ENCODE assay signal across 11 mouse cellular contexts in the genomic region with DNA sequence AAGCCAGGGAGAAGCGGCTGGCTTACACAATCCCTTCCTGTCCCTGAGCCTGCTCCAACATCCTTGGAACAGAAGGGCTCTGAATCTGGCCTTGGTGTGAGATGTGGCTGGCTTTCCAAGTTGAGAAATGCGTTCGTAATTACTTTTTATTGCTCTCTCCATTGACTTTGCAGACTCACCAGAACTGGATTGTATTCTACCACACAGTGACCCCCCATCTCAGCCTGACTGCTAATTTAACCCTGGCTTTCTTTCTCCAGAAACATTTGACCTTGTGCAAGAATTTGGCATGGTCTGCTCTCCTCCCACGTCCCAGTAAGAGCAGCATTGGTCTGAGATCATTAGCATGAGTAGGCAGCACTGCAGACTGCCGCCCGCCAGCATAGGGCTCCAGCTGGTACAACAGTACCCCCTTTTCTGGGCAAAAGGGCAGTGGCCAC.
DNase-seq lines count a peak whose midpoint lies in the region; ATAC-seq lines count a peak whose summit lies in the region.
"Had no signal": no experiment of that assay in that cellular context is flagged by ENCODE, and none has a peak within 500 bp of the region (broad histone marks: within the 10 kb centered on the region; RNA-seq: fewer than 3 reads in every experiment).

No protein-coding gene starts in this region.

- H3K4me3 ChIP-seq in limb, embryonic 15.5 days: no peak overlapping the region
- H3K4me3 ChIP-seq in limb, embryonic 10.5 days: no peak overlapping the region
- no peak overlapping the region for H3K4me3 ChIP-seq in neural tube, embryonic 14.5 days (ENCODE audit: low read depth, low read length)
- H3K4me3 ChIP-seq: embryonic facial prominence, embryonic 12.5 days; stomach, embryonic 15.5 days had no signal

- H3K27me3 ChIP-seq in limb, embryonic 15.5 days: no peaks in the 10 kb centered on the region
- H3K27me3 ChIP-seq in limb, embryonic 10.5 days (ENCODE audit: low read depth, poor library complexity, severe bottlenecking): no peaks in the 10 kb centered on the region
- H3K27me3 ChIP-seq in neural tube, embryonic 14.5 days (ENCODE audit: control insufficient read depth, insufficient read depth, low read length): no peaks in the 10 kb centered on the region
- H3K27me3 ChIP-seq: embryonic facial prominence, embryonic 12.5 days; stomach, embryonic 15.5 days had no signal

- H3K36me3 ChIP-seq in limb, embryonic 15.5 days: no peaks in the 10 kb centered on the region
- no peaks in the 10 kb centered on the region for H3K36me3 ChIP-seq in limb, embryonic 10.5 days
- H3K36me3 ChIP-seq in neural tube, embryonic 14.5 days (ENCODE audit: control insufficient read depth, insufficient read depth, low read length): no peaks in the 10 kb centered on the region
- H3K36me3 ChIP-seq: embryonic facial prominence, embryonic 12.5 days; stomach, embryonic 15.5 days had no signal

- H3K9me3 ChIP-seq in limb, embryonic 15.5 days: no peaks in the 10 kb centered on the region
- no peaks in the 10 kb centered on the region for H3K9me3 ChIP-seq in limb, embryonic 10.5 days (replicated peaks)
- H3K9me3 ChIP-seq in neural tube, embryonic 14.5 days (ENCODE audit: control insufficient read depth, low read length): no peaks in the 10 kb centered on the region
- H3K9me3 ChIP-seq: embryonic facial prominence, embryonic 12.5 days; stomach, embryonic 15.5 days had no signal

- 0 out of 2 replicates have a peak overlapping the region, but pooled peaks have one; percentile 3 for H3K27ac ChIP-seq in limb, embryonic 15.5 days
- H3K27ac ChIP-seq in limb, embryonic 10.5 days: no peak overlapping the region
- H3K27ac ChIP-seq in neural tube, embryonic 14.5 days (ENCODE audit: low read depth, low read length): no peak overlapping the region
- H3K27ac ChIP-seq: embryonic facial prominence, embryonic 12.5 days; liver, embryonic 14.5 days; stomach, embryonic 15.5 days had no signal

- WGBS in limb, embryonic 15.5 days: 34% methylated on average over 6 of the region's 6 CpGs
- 50% methylated on average over 6 of the region's 6 CpGs for WGBS in limb, embryonic 10.5 days
- 31% methylated on average over 6 of the region's 6 CpGs for WGBS in neural tube, embryonic 14.5 days

- H3K4me1 ChIP-seq in limb, embryonic 15.5 days: no peaks in the 10 kb centered on the region
- peaks cover 8% of the 10 kb centered on the region for H3K4me1 ChIP-seq in limb, embryonic 10.5 days
- H3K4me1 ChIP-seq in neural tube, embryonic 14.5 days (ENCODE audit: control insufficient read depth, insufficient read depth, low read length): no peaks in the 10 kb centered on the region
- H3K4me1 ChIP-seq: embryonic facial prominence, embryonic 12.5 days; stomach, embryonic 15.5 days had no signal

- ATAC-seq in limb, embryonic 15.5 days (ENCODE audit: insufficient number of reproducible peaks, low FRiP score, low TSS enrichment, low read depth): peak; percentile 44; the same call in 1 of the 2 replicates
- ATAC-seq in neural tube, embryonic 14.5 days (ENCODE audit: low read depth): peak; percentile 68; the same call in 1 of the 2 replicates
- no peak for ATAC-seq in monocyte, adult 5-6 weeks (replicated peaks; ENCODE audit: insufficient number of reproducible peaks, low FRiP score, low TSS enrichment, poor library complexity, severe bottlenecking)

- no peak for DNase-seq in limb, embryonic 10.5 days (ENCODE audit: low spot score)
- DNase-seq in cerebellum, adult 18-20 months: peak; percentile 76 to 80
- DNase-seq in heart, adult 8-10 months (ENCODE audit: low spot score): peak; percentile 63
- DNase-seq in layer of hippocampus, adult 8-10 months (ENCODE audit: low spot score in 2 of 2): peak; percentile 32 to 38
- DNase-seq in thymus, postnatal 10 days (ENCODE audit: low spot score in 2 of 2): no peak

- H3K9ac ChIP-seq in limb, embryonic 15.5 days: no peak overlapping the region
- H3K9ac ChIP-seq in neural tube, embryonic 14.5 days (replicated peaks; ENCODE audit: low read depth, low read length): no peak overlapping the region
- H3K9ac ChIP-seq: embryonic facial prominence, embryonic 12.5 days; liver, embryonic 14.5 days; stomach, embryonic 15.5 days had no signal

- no peak overlapping the region for H3K4me2 ChIP-seq in limb, embryonic 15.5 days
- H3K4me2 ChIP-seq in neural tube, embryonic 14.5 days (ENCODE audit: low read depth, low read length): no peak overlapping the region
- H3K4me2 ChIP-seq: embryonic facial prominence, embryonic 12.5 days; stomach, embryonic 15.5 days had no signal

Comparison
In these comparisons a context has a peak if more than half of its experiments do, and no peak if none do; other contexts are left out.
1. DNase-seq: peak in cerebellum, adult 18-20 months (2 of 2), heart, adult 8-10 months (single experiment) and layer of hippocampus, adult 8-10 months (2 of 2); none in limb, embryonic 10.5 days (single experiment) and thymus, postnatal 10 days (0 of 2).